Mouse (Mus musculus) left cerebral cortex, adult 9 months (tissue): Measurements from ENCODE around the gene Gm8439.
"Not testable (repeated sequence)": the region's sequence is repeated elsewhere in the genome, so short reads cannot be mapped to it uniquely, and the experiment has no call there.

ENCODE experiments used
- DNase-seq, 2 experiments: peaks; one replicate each; pipeline ENCODE4 v3.0.0; 2022; ENCODE audit warnings: low spot score in 2 of 2

Gene Gm8439

DNA sequence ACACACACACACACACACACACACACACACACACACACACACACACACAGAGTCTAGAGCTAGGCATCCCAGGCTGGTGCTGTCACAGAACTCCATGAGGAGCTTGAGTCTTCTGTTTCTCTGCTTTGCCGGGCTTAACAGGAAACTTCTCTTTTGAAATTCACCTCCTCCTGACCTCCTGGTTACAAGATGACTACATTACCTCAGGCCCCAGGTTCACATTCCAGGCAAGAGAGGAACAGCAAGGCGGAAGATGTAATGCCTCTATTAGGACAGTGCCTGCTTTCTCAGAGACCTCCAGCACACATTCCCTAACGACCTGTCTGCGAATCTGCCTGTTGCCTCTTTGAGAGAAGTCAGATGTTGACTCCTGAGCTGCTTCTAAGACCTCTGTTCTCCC is at the start of gene Gm8439:
Gm8439 (plus strand) TSS at position 301 of the 400 bp plus-strand sequence.
- no peak for DNase-seq

DNA sequence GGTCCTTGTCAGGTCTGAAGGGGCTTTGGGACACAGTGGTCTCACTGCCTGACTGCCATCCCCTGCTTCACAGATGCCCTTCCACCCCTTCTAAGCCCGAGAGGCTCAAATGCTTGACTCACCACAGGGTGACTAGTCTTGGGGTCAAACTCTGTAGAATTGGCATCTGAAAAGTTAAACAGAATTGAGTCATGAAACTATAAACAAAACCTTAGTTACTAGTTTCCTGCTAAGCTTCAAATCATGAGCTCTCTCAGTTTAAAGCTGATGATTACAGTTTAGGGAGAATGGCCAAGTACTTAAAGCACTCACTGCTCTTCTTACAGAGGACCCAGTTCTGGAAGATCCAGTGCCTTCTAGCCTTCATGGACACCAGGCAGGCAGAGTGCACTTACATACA is 43.6 kb upstream of the Gm8439 start:
- DNase-seq: no peak

DNA sequence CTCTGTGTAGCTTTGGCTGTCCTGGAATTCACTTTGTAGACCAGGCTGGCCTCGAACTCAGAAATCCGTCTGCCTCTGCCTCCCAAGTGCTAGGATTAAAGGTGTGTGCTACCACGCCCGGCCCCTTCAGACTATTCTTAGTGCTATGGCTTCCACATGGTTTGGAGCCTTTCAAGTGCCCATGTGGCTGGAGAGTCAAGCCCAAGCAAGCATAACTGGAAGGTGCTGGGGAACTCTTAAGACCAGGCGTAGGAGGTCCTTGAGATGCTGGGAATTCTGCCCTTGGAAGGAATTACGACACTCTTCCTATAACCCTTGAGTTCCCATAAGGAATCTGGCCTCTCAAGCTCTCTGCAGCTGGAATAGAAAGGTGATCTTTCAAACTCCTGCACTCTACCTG is 32.0 kb upstream of the Gm8439 start:
- no peak for DNase-seq

DNA sequence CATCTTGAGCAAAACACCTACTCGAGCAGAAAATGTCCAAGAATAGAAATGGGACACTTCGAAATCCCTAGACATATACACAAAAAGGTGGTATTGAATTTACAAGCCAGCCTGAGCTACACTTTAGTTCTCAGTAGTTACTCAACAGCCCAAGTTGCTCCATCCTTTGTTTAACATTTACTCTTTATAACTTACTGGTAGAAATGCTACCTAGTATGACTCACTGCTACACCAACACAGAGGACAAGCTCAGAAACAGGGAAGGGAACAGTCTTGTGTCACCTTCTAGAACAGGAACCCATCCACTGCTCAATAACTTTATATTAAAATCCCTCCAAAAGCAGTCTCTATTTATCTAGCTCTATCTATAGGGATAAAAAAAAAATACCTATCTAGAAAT is 22.8 kb upstream of the Gm8439 start:
- no peak for DNase-seq

DNA sequence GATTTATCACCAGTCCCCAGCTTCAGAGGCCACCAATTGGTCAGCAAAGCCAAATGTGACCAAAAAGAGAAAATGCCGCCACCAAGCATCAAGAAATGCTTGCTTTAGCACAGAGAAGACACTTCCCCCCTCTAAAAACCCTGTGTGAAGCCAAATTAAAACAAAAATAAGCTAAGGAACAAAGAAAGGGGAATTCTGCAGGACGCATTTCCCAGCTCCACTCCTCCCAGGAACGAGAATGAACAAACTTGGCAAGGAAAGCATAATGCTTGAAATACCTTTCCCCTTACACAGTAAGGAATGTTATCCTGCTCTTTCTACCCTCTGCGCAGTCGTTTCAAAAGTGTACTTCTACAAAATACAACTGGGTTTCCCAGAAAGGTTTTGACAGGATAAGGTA is 20.5 kb upstream of the Gm8439 start:
- DNase-seq: no peak

DNA sequence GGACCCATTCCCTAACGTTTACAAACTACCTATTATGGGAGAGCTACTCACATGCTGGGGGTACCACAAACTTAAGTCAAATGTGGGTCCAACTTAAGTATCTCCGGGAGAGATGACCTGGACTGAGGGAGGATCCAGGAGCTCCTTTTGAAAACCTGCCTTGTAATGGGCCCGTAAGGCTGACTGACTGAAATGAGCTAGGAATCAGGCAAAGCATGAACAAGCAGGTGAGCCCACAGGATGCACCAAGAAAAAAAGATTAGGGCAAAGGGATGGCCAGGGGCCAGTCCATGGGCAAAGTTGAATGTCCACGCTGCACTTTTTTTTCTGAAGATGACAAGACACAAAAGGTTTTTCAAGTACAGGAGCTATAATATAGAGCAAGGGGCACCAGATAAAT is 19.5 kb upstream of the Gm8439 start:
- no peak for DNase-seq

DNA sequence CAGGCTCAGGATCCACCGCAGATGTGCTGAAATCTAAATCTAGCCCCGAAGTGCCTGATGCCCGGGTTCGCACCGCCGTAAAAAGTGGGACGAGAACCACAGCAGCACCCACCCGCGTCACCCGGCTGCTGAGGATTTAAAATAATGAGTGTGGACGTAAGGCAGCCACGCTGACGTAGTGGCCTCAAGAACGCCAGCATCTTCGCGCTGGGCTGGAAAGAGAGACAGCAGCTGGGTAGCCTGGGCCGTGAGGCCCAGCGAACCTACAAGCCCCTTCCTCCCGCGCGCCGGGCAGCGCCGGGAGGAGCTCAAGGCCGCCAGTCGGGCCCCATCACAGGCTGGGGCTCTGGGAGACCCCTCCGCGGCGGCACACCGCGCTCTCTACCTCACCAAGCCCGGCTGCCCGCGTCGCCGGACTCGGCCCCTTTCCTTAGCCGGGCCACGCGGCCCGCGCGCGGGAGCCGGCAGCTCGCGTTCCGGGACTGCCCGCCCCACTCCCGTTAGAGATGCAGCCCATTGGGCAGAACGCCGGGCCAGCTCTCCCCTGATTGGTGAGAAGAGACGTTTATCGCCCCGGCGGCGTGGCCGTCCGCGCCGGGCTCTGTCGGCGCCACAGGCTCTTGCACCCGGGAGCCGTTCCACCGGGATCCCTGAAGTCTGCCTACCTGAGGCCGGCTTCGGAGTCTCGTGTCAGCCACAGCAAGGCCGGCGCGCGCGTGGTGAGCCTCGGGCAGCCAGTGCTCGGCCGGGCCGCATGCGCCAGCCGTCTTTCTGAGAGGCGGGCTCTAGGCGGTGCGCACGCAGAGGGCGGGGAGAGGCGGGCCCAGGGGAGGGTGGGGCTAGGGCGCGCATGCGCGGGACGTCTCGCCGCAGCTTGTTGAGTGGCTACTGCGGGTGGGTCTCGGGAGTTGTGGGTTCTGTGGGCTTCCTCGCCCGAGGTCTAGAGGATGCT is 18.8 kb upstream of the Gm8439 start, which contains the start of gene Ctps:
Ctps (minus strand) TSS at position 791 of the 952 bp plus-strand sequence.
- peak; percentile 80 to 93 for DNase-seq

DNA sequence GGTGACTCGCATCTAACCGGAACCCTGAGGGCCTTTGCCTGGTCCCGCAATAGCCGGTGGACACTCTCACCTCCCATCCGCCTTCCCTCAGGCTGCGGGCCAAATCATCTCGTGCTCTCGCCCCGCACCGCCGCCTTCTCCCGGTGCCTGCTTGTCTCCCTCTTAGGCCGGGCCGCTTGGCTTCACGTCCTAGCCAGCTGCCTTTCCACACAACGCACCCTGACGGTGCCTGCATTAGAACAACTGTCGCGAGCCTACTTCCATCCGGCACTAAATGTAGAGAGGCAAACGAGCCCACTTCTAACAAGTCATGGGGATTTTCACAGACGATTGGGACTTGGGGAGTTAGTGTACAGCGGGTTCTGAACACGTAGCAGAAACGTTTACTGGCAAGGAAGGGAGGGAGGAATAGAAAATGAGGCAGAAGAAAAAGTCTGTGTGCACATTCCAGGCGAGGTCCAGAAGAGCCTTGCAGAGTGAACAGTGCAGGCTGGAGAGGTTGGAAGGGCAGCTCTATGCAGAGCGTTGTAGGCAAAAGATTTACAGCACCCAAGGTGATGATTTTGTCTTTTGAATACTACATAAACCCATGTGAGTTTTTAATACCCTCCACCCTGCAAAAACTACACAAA is 18.0 kb upstream of the Gm8439 start:
- DNase-seq: no peak

DNA sequence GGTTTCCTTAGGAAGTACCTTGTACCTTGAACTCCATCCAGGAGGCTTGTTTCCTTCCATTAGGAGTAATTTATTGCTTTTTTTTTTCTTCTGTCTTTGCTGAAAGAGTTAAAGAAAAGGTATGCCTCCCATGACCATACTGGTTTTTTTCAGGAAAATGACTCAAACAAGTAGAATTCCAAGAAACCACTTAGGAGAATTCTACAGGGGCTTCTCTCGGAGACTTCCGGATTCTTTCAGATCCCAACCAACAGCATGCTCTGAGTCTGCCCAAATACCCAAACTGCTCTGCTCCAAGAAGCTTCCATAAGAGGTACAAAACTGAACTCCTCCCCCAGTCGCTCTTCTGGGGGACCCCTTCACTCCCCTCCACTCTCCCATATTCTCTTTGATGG is 17.5 kb upstream of the Gm8439 start:
- DNase-seq: no peak

DNA sequence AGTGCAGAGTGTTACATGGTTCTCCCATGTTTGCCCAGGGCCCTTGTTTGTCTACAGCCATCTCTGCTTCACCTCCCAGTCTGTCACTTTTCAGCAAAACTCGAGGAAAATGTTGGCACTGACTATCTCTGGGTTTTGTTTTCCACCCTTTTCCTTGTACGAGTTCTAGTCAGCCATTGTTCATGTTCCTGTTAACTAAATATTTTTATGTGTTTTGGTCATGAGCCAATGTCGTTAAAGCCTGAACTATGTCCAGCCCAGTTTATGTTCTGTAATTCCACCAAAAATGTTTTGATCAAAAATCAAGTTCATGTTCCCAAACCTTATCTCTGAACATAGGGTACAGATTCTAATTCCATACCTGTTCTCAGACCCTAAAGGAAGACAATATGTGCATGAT is 16.9 kb upstream of the Gm8439 start:
- DNase-seq: no peak

DNA sequence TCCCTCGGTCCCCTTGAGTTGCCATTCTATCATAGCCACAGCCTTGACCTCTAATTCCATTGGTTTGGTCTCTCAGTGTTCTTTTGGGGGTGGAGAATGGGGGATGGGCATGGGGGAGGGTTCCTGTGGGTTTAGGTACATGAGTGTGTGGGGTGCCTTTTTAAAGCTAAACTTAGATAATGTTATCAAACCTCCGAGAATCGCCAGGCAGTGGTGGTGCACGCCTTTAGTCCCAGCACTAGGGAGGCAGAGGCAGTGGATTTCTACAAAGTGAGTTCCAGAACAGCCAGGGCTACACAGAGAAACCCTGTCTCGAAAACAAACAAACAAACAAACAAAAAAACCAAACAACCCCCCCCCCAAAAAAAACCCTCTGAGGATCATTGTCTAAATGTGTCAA is 7.7 kb upstream of the Gm8439 start:
- DNase-seq: no peak

DNA sequence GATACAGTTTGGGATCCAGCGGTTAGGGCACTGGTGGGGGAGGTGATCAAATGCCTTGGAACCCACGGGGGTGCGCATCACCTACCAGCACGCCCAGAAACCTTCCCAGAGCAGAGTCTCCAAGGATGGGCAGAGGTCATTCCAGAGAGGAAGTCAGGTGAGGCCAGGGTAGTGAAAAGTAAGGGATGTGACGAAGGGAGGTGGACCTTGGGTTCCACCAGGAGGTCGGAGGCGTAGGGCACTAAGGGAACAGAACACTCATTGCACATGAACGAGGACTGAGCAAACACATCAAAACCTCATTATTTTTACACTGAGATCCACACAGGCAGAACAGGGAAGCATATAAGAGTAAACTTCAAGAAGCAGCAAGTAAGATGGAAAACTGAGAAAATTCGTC is 6.8 kb upstream of the Gm8439 start:
- DNase-seq: no peak

DNA sequence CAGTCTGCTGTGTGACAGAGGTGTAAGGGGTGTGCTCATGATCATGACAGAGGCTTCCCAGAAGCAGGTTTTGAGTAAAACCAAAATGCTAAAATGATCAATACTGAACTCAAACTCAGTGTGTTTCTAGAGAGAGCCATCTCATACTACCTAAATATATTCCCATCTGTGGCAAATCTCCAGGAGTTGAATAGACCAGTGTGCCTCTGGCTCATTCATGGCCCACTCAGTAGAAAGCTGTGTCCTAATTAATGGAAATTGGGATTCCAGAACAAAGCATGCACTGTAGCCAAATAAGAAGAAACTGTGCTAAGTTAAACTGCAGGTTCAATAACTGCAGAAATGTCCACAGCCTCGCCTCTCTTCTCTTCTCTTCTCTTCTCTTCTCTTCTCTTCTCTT is 1.6 kb upstream of the Gm8439 start:
- DNase-seq: no peak

DNA sequence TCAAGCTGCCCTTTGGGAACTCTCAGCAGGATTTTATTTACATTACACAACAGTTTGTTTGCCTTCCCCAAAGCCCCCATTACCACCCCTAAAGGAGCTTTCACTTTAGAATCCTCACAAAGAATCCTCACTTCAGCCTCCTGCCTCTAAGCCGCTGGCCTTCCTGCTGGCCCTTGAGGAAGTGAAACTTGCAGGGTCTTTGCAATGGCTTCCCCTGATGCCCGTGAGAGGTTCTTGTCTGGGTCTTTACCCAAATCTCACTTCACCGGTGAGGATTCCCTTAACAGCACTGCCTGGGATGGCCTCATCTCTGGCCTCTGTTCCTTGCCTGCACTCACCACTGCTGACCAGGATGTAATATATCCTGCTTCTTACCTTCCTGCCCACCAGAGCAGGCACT is 525 bp downstream of the Gm8439 start:
- DNase-seq: no peak

DNA sequence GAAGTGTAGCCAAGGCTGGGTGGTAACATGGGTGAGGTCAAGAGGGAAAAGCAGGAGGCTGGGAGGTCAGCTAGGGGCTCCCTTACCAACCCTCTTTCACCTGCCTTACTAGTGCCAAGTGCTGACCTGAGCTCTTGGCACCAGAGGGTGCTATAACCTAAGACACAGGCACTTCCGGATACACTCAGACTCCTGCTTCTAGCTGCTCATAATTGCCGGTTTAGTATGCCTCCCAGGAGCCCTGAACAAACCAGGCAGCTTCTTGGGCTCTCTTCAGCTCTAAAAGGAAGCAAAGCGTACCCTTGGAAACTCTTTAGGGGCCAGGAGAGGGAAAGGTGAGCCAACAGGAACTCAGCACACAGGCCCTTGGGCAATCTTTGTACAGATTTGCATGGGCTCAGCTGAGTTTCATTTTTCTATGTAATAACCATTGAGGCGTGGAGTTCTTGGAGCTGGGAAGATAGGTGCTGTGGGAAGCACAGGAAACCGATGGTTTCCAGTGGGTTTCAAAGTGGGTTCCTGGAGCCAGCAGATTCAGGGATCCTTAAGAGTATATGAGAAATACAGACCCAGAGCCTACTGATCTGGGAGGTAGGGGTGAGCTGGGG is 1.4 kb downstream of the Gm8439 start:
- peak in 1 of 2 experiments; percentile 78 for DNase-seq

DNA sequence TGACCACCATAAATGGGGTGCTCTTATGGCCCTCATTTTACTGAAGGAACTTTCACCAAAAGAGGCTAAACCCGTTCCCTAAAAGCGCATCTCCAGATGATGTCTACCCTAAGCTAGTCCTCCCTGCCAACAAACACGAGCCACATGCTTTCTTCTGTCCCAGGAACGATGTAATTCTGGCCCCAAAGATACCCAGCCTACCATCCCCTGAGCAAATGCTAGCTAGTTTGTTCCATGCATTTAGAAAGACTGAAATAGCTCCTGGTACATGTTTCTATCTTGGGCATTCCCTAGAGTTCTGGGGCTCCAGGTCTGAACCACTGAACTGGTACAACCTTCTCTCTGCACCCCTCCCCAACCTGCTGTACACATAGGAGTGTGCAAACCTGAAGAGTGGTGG is 2.4 kb downstream of the Gm8439 start:
- peak in 1 of 2 experiments; percentile 46 for DNase-seq

DNA sequence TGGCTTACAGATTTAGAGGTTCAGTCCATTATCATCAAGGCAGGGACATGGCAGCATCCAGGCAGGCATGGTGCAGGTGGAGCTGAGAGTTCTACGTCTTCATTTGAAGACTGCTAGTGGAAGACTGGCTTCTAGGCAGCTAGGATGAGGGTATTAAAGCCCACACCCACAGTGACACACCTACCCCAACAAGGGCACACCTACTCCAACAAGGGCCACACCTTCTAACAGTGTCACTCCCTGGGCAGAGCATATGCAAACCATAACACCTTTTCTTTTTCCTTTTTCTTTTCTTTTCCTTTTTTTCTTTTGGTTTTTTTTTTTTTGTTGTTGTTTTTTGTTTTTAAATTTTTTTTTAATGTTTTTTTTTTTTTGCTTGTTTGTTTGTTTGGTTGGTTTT is 7.7 kb downstream of the Gm8439 start:
- not testable (repeated sequence) for DNase-seq

DNA sequence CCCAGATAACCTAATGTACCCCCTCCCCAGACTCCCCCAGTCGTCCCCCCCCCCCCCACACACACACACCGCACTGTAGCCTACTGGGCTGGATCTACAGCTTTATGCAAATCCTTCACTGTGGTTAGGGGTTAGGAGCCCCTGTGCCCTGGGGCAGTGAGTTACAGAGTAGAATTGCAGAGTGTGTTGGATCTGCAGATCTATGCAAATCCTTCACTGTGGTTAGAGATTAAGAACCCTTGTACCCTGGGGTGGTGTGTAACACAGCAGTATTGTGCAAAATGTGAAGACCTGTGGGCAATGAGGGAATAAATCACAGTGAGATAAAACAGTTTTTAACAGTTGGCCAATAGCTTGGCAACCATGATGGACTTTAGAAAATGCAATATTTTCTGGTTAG is 10.4 kb downstream of the Gm8439 start:
- no peak for DNase-seq

DNA sequence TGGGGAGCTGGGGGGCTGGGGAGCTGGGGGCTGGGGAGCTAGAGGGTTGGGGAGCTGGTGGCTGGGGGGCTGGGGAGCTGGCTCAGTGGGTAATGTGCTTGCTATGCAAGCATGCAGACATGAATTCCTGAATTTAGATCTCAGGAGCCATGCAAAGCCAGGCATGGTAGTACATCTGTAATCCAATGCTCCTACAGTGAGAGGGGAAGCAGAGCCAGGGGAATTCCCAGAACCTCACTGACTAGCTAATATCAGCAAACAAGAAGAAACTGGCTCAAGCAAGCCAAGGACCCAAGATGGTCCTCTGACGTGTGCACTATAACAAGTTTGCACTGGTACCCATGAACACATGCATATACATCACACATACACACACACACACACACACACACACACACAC is 13.2 kb downstream of the Gm8439 start:
- DNase-seq: no peak

DNA sequence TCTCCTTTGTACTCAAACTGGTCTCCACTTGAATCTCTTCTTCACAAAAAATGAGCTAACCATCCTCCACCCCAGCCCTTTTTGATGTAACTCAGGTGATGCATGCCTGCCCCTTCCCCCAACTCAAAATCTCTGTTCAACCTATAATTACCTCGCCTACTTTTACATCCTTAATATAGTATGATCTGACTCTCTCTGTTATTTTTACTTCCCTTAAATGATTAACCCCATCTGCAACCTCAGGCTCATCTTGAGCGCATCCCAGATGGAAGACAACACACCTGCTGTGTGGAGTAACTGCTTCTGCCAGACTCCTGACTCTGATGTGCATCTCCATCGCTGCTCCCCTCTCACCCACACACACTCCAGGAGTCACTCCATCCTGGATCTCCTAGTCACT is 14.1 kb downstream of the Gm8439 start:
- no peak for DNase-seq

DNA sequence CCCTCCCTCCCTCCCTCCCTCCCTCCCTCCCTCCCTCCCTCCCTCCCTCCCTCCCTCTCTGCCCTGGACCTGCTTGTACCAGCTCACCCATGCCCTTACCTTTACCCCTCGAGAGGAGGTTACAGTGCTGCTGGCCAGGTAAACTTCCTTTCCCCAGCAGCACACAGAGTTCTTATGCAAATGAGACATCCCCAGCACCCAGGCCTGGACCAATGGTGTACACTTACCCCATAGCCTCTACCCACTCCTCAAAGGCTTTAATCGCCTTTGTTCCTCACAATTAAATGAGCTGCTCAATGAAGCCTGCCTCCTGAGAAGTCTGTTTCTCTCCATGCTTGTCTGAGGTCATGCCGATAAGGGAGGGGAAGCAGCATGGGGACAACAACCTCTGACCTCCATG is 18.4 kb downstream of the Gm8439 start:
- no peak for DNase-seq

DNA sequence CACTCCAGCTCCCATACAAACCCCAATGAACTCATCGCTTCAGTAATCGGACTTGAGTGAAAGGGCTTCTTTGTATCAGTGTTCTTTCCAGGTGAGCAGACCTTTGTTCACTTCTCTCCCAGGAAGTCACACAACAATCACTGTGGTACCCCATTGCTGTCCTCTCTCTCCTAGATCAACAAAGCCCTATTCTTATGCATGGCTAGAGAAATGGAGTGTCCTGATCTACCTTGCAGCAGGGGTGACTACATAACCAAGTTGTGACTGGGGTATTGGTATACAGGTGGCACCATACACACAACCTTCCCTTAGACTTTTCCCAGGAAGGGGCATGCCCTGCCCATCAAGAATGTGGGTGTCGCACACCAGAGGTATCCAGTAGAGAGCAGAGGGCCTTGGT is 22.5 kb downstream of the Gm8439 start:
- DNase-seq: no peak
